Mouse (Mus musculus): ENCODE measurements around the gene Rubcn.
A peak's percentile ranks its signal among the peaks of the same experiment; 100 is the strongest.

The Rubcn gene

GRCm38 (mm10) chr16:32870231-32870630 lies 7.3 kb downstream of the Rubcn start:
- DNase-seq (ENCODE audit: low spot score): no peak

- DNase-seq (ENCODE audit: low spot score): peak; percentile 93
Observed at GRCm38 (mm10) chr16:32867919-32868552, 9.5 kb downstream of the Rubcn start.

GRCm38 (mm10) chr16:32866713-32867112 lies 10.9 kb downstream of the Rubcn start:
- DNase-seq (ENCODE audit: low spot score): no peak

GRCm38 (mm10) chr16:32865401-32865800 lies 12.2 kb downstream of the Rubcn start:
- DNase-seq (ENCODE audit: low spot score): no peak

- DNase-seq (ENCODE audit: low spot score): no peak
Observed at GRCm38 (mm10) chr16:32861813-32862385, 15.7 kb downstream of the Rubcn start.

- DNase-seq (ENCODE audit: low spot score): no peak
Observed at GRCm38 (mm10) chr16:32858771-32859636, 18.6 kb downstream of the Rubcn start.

- DNase-seq (ENCODE audit: low spot score): no peak
Observed at GRCm38 (mm10) chr16:32858356-32858755, 19.2 kb downstream of the Rubcn start.

GRCm38 (mm10) chr16:32856751-32857150 lies 20.8 kb downstream of the Rubcn start:
- no peak for DNase-seq (ENCODE audit: low spot score)

GRCm38 (mm10) chr16:32854050-32854571 lies 23.5 kb downstream of the Rubcn start:
- no peak for DNase-seq (ENCODE audit: low spot score)

GRCm38 (mm10) chr16:32853492-32854049 lies 24.0 kb downstream of the Rubcn start:
- DNase-seq (ENCODE audit: low spot score): no peak

- no peak for DNase-seq (ENCODE audit: low spot score)
Observed at GRCm38 (mm10) chr16:32849042-32849830, 28.3 kb downstream of the Rubcn start.

- no peak for DNase-seq (ENCODE audit: low spot score)
Observed at GRCm38 (mm10) chr16:32847103-32847502, 30.5 kb downstream of the Rubcn start.

GRCm38 (mm10) chr16:32831501-32831900 lies 46.1 kb downstream of the Rubcn start:
- DNase-seq (ENCODE audit: low spot score): no peak

- no peak for DNase-seq (ENCODE audit: low spot score)
Observed at GRCm38 (mm10) chr16:32829104-32829503, 48.5 kb downstream of the Rubcn start.

GRCm38 (mm10) chr16:32826521-32826920 lies 51.0 kb downstream of the Rubcn start:
- DNase-seq (ENCODE audit: low spot score): no peak

- no peak for DNase-seq (ENCODE audit: low spot score)
Observed at GRCm38 (mm10) chr16:32825380-32825779, 52.2 kb downstream of the Rubcn start.

- DNase-seq (ENCODE audit: low spot score): no peak
Observed at GRCm38 (mm10) chr16:32824061-32824460, 53.5 kb downstream of the Rubcn start.

- no peak for DNase-seq (ENCODE audit: low spot score)
Observed at GRCm38 (mm10) chr16:32823487-32823886, 54.1 kb downstream of the Rubcn start.

GRCm38 (mm10) chr16:32822881-32823280 lies 54.7 kb downstream of the Rubcn start:
- DNase-seq (ENCODE audit: low spot score): no peak

GRCm38 (mm10) chr16:32822450-32822827 lies 55.1 kb downstream of the Rubcn start:
- DNase-seq (ENCODE audit: low spot score): no peak

- no peak for DNase-seq (ENCODE audit: low spot score)
Observed at GRCm38 (mm10) chr16:32821772-32822449, 55.7 kb downstream of the Rubcn start.
